Mouse (Mus musculus) heart, postnatal 0 days (tissue): Measurements from ENCODE around the gene Gm10644. TPM values are rescaled to one million over a fixed set of nuclear protein-coding genes. Genes with fewer than 3 reads are reported as not detected.

Experiments used
- ATAC-seq: fragments of 200-750 bp; cut with Nextera tagmentation; 2 replicates; pipeline ENCODE4 v1.8.0; 2017; ENCODE audit warnings: low read depth, moderate number of reproducible peaks, moderate library complexity; ENCODE audit not compliant: insufficient read depth
- DNase-seq: peaks from one replicate; pipeline ENCODE4 v3.0.0-alpha.2; 2016; ENCODE audit warnings: low spot score
- H3K27ac ChIP-seq: fragments of 300-500 bp; sonication (generic); 2 replicates; pipeline ENCODE4 v1.5.1; 2014; ENCODE audit warnings: low read depth, mild to moderate bottlenecking
- H3K27me3 ChIP-seq: fragments of 300-500 bp; sonication (generic); 2 replicates; pipeline ENCODE4 v1.6.1; 2014; ENCODE audit warnings: low read length, mixed read lengths; ENCODE audit not compliant: control insufficient read depth, insufficient read depth
- H3K36me3 ChIP-seq: fragments of 300-500 bp; sonication (generic); replicated peaks from 2 replicates; pipeline ENCODE4 v1.6.1; 2014; ENCODE audit warnings: low read length, mixed read lengths; ENCODE audit not compliant: control insufficient read depth, insufficient read depth
- H3K4me1 ChIP-seq: fragments of 300-500 bp; sonication (generic); 2 replicates; pipeline ENCODE4 v1.6.1; 2014; ENCODE audit warnings: antibody characterized with exemption; ENCODE audit not compliant: control insufficient read depth, insufficient read depth
- H3K4me2 ChIP-seq: fragments of 300-500 bp; sonication (generic); 2 replicates; pipeline ENCODE4 v1.6.1; 2014; ENCODE audit warnings: low read depth, mild to moderate bottlenecking, low read length, moderate library complexity
- H3K4me3 ChIP-seq: fragments of 300-500 bp; sonication (generic); 2 replicates; pipeline ENCODE4 v1.5.1; 2014; ENCODE audit warnings: low read depth, low read length
- H3K9ac ChIP-seq: fragments of 300-500 bp; sonication (generic); replicated peaks from 2 replicates; pipeline ENCODE4 v1.6.1; 2014; ENCODE audit warnings: low read depth, low read length, mixed read lengths
- H3K9me3 ChIP-seq: fragments of 300-500 bp; sonication (generic); replicated peaks from 2 replicates; pipeline ENCODE4 v1.6.1; 2016; ENCODE audit warnings: low read length; ENCODE audit not compliant: control insufficient read depth
- CTCF ChIP-seq: IDR thresholded peaks from 2 replicates; pipeline ENCODE4 v1.5.1; 2016; ENCODE audit warnings: antibody characterized with exemption, control low read depth, low read depth
- EP300 ChIP-seq: IDR thresholded peaks from 2 replicates; pipeline ENCODE4 v1.6.1; 2016; ENCODE audit warnings: antibody characterized with exemption, low read depth
- WGBS: fragments of 180-500 bp; shearing (Covaris S2); extraction: QIAGEN DNeasy Blood & Tissue Kit; methylation state at CpG from one replicate; pipeline ENCODE4 v1.1.7; 2014; 5-methylcytosine and 5-hydroxymethylcytosine counted together
- polyA plus RNA-seq: library from polyadenylated mRNA; unstranded; fragments of >200 nt; fragmentation: Nextera tagmentation; extraction: Ambion mirVana; gene quantifications from 2 replicates; pipeline ENCODE4 v1.2.1, GENCODE M21; 2015
- total RNA-seq: library from RNA; depleted of rRNA; stranded (reverse); fragments of >200 nt; gene quantifications from 2 replicates; pipeline ENCODE4 v1.2.3, GENCODE M21; 2014; ENCODE audit warnings: low replicate concordance

Gm10644 gene
- total and polyA plus RNA-seq, 2 experiments from 2014 or later: 0.08 to 0.42 TPM

- TF ChIP-seq EP300: no peak
- TF ChIP-seq CTCF: no peak
- Histone ChIP-seq H3K27me3 (no peaks in the 10 kb centered on the region), H3K4me2 (no peak overlapping the region), H3K4me1 (no peaks in the 10 kb centered on the region), H3K9me3 (no peaks in the 10 kb centered on the region), H3K36me3 (peaks cover 31% of the 10 kb centered on the region), H3K4me3 (no peak overlapping the region), H3K27ac (no peak overlapping the region), H3K9ac (no peak overlapping the region)
- no peak for DNase-seq
- 69% methylated on average over 6 of the region's 6 CpGs for WGBS
- ATAC-seq: no peak
Observed at GRCm38 (mm10) chr8:83941066-83941677, 13.8 kb downstream of the Gm10644 start.

GRCm38 (mm10) chr8:83938330-83938729, 16.7 kb downstream of the Gm10644 start:
- Histone ChIP-seq H3K4me2 (no peak overlapping the region), H3K36me3 (peaks cover 59% of the 10 kb centered on the region), H3K27ac (no peak overlapping the region), H3K4me1 (no peaks in the 10 kb centered on the region), H3K4me3 (no peak overlapping the region), H3K9ac (no peak overlapping the region), H3K27me3 (no peaks in the 10 kb centered on the region), H3K9me3 (no peaks in the 10 kb centered on the region)
- ATAC-seq (no peak), DNase-seq (no peak)
- TF ChIP-seq EP300: no peak
- no peak for TF ChIP-seq CTCF
- 91% methylated on average over 15 of the region's 15 CpGs for WGBS

- Histone ChIP-seq H3K27me3 (no peaks in the 10 kb centered on the region), H3K9ac (no peak overlapping the region), H3K9me3 (no peaks in the 10 kb centered on the region), H3K4me1 (no peaks in the 10 kb centered on the region), H3K36me3 (peaks cover 65% of the 10 kb centered on the region), H3K27ac (no peak overlapping the region), H3K4me2 (no peak overlapping the region), H3K4me3 (no peak overlapping the region)
- DNase-seq (no peak), ATAC-seq (no peak)
- WGBS: 91% methylated on average over 7 of the region's 7 CpGs
- no peak for TF ChIP-seq CTCF
- TF ChIP-seq EP300: no peak
Observed at GRCm38 (mm10) chr8:83937645-83938044, 17.4 kb downstream of the Gm10644 start.

GRCm38 (mm10) chr8:83935435-83935834, 19.6 kb downstream of the Gm10644 start:
- H3K9ac ChIP-seq: no peak overlapping the region
- 87% methylated on average over 8 of the region's 8 CpGs for WGBS
- no peak overlapping the region for H3K27ac ChIP-seq
- H3K4me2 ChIP-seq: no peak overlapping the region
- H3K27me3 ChIP-seq: no peaks in the 10 kb centered on the region
- ATAC-seq (no peak), DNase-seq (no peak)
- H3K4me1 ChIP-seq: no peaks in the 10 kb centered on the region
- H3K9me3 ChIP-seq: no peaks in the 10 kb centered on the region
- TF ChIP-seq CTCF (no peak), EP300 (no peak)
- H3K4me3 ChIP-seq: no peak overlapping the region
- H3K36me3 ChIP-seq: peaks cover 86% of the 10 kb centered on the region

- no peaks in the 10 kb centered on the region for H3K27me3 ChIP-seq
- 75% methylated on average over 2 of the region's 2 CpGs for WGBS
- H3K36me3 ChIP-seq: peaks cover 86% of the 10 kb centered on the region
- H3K4me3 ChIP-seq: no peak overlapping the region
- H3K9ac ChIP-seq: no peak overlapping the region
- no peaks in the 10 kb centered on the region for H3K9me3 ChIP-seq
- no peak overlapping the region for H3K27ac ChIP-seq
- H3K4me2 ChIP-seq: no peak overlapping the region
- DNase-seq (no peak), ATAC-seq (no peak)
- TF ChIP-seq EP300: no peak
- TF ChIP-seq CTCF: no peak
- no peaks in the 10 kb centered on the region for H3K4me1 ChIP-seq
Observed at GRCm38 (mm10) chr8:83934994-83935393, 20.0 kb downstream of the Gm10644 start.

GRCm38 (mm10) chr8:83934222-83934621, 20.8 kb downstream of the Gm10644 start:
- H3K27me3 ChIP-seq: no peaks in the 10 kb centered on the region
- H3K27ac ChIP-seq: no peak overlapping the region
- no peak overlapping the region for H3K4me3 ChIP-seq
- 79% methylated on average over 5 of the region's 5 CpGs for WGBS
- no peaks in the 10 kb centered on the region for H3K9me3 ChIP-seq
- TF ChIP-seq EP300: no peak
- no peak for TF ChIP-seq CTCF
- peaks cover 91% of the 10 kb centered on the region for H3K36me3 ChIP-seq
- H3K4me2 ChIP-seq: no peak overlapping the region
- no peak for DNase-seq
- H3K9ac ChIP-seq: no peak overlapping the region
- ATAC-seq: no peak
- no peaks in the 10 kb centered on the region for H3K4me1 ChIP-seq
